Mouse (Mus musculus): ENCODE data around the gene Osgin1.

Gene Osgin1

DNA sequence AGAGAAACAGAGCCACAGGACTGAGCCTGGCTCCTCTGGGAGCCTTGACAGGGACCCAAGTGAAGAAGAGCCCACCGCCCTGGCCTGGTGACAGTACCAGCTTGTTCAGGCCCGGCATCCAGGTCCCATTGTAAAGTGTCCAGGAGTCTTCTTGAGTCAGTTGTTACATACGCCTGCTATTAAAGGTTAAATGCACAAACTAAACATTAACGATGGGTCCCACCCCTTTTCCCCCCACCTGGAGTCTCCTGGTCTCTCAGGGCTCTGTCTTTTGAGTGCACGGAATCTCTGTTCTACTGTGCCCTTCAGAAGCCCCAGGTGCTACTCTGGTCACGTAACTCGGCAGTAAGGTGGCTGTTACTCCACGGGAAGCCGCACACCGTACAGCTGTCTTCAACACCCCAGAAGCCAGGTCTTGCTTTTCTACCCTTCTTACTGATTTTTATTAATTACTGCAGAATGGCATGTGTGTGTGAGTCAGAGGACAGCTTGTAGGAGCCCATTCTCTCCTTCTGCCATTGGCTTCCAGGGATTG, 9.7 kb upstream of the Osgin1 start:
- DNase-seq (ENCODE audit: low spot score) = no peak

DNA sequence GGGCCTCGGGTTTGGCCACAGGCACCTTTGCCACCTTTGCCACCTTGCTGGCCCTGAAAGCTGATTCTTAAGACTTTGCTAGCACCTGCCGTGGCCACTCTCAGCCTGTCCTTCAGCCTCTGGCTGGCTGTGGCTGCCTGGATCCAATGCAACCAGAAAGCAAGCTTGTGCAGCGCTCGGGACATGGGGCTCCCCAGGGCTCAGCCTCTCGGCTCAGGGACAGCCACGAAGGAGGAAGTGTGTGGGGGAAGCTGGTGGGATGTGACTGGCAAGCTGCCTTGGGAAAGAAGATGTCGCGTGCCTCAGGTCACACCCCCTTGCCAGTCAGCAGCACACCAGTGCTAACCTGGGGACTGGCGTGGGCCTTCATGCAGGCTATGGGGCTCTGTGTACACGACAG, 9.2 kb upstream of the Osgin1 start:
- DNase-seq (ENCODE audit: low spot score) = no peak

DNA sequence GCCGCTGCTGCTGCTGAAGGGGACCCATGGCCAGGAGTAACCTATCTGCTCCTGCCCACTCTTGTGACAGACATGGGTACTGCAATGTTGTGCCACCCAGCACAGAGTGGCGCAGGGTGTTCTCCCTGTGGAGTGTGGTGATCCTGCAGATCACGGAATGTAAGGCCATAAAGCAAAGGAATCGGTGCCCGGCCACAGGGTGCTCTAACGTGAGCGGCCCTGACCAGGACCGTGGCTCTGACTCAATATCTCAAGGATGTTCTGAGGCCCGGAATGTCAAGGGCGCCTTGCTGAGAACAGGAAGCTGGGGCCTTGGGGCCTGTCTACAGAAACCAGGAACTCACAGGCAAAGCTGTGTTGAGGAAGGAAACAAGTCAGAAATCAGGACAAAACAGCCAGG, 8.4 kb upstream of the Osgin1 start:
- DNase-seq (ENCODE audit: low spot score) = no peak

DNA sequence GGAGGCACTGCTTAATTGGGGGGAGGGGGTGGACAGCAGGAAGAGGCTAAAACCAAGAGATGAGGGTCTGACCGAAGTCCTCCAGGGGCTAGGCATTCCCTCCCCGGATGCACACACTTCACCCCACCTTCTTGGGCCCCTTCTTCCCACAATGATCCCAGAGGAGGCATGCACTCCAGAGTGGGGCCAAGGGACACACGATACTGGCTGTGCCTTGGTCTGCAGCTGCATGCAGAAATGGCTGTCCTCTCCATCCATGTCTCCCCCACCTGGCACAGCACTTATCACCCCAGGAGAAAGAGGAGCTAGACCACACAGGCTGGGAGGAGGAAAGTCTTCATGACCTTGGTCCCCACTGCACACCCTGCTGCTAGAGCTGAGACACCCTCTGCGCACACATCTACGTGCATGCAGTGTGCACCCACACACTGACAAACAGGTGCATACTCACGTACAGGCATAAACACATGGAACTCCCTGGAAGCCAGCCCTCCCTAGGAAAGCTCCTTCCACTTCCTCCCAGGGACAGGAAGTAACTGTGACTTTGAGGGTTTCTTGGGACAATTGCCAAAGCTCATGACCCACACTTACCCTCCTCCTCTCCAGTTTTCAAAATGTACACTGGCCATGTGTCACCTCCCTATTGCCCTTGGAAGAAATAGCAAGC, 7.7 kb upstream of the Osgin1 start:
- no peak for DNase-seq (ENCODE audit: low spot score)

DNA sequence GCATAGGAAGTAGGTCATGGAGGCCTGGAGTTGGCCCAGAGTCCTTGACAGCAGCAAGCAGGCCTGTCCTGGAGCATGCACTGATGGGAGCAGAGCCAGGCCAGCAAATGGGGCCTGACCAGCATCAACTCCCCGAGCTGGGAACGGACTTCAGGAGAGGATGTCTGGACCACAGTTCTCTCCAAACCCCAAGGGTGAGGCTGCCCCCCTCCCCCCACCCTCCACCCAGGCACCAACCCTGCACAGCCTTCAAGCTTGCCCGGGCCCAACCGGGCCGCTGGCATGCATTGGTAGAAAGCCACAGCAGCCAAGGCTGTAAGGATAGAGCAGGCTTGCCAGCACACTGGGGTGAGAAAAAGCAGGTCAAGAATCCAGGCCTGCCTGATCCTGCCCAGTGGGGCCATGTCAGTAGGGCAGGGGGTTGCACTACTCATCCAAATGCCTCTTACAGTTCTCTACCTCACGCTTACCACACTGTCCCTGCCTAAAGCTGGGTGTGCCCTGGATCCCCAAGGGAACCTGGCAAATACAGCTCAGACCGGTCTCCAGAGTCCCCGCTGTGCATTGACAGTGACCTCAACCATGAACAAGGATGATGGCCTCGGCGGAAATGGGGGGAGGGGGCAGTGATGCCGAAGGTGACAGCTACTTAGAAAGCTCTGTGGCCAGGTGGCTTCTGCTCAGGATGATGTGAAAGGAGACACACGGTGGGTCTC, 6.1 kb upstream of the Osgin1 start:
- DNase-seq (ENCODE audit: low spot score) = no peak

DNA sequence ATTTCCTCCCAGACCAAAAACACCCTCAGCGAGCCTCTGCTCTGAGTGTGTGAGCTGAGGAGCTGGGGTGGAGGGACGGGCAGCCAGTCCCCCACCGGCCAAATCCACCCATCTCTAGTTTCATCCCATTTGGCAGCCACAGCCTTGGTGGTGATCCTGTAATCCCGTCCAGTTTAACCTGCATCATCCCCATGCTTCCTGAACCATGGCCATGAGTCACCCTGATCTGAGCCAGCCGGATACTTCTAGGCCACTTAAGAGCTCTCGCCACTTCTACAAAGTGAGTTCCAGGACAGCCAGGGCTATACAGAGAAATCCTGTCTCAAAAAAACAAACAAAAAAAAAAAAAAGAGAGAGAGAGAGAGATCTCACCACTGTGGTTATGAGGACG, 5.6 kb upstream of the Osgin1 start:
- DNase-seq (ENCODE audit: low spot score) = no peak

DNA sequence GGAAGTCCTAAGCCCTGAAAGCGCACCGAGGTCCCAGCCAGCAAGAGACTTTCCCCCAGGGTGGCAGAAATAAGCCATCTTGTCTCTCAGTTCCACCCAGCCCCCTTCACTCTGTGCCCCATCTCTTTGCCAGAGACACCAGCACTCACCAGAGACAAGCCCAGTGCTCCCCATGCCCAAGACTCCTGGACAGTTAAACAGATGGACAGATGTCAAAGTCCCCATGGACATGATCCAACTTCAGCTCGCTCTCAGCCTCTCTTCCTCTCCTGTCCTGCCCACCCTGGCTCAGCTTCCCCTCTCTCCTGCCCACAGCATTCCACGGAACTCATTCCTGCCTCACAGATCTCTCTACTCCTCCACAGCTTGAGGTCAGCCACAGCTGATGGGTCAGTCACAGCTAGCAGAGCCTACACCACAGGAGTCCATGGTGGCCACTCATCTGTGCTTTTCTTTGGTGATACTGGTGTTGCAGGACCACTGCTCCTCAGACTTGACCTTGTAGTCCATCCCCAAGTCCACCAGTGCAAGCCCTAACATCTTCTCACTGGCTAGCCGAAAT, 5.1 kb upstream of the Osgin1 start:
- DNase-seq (ENCODE audit: low spot score) = no peak

DNA sequence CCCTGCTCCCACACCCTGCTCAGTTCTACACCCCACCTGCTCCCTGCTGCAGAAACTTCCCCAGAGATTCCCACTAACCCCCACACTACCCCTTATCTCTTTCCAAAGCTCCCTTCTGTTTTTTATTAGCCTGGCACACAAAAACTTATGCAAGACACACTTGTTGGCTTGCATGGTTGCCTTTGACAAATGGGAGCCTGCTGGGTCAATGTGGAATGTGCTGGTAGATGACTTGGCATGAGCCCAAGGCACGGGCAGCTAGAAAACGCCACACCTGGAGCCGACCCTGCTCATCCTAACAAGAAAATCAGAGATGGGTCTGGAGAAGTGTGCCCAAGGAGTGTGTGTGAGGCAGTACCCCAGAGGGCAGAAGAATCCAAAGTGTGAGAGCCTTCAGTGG, 4.4 kb upstream of the Osgin1 start:
- no peak for DNase-seq (ENCODE audit: low spot score)

DNA sequence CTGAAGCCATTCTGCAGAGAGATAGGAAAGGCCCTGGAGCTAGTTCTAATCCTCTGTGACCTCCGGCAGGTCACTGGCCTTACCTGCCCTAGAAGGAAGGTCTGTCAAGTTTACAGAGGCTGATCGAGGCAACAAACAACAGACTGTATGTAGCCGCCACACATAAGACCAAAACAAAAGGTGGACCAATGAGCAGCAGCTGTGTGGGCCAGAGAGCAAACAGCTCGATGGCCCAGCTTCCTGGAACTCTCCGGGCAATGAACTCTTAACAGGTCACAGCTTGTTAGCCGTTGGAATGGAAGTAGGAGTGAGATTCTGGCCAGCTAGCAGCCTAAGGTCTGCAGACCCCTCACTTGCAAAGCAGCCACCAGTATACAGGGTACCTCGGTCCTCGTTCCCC, 3.7 kb upstream of the Osgin1 start:
- no peak for DNase-seq (ENCODE audit: low spot score)

DNA sequence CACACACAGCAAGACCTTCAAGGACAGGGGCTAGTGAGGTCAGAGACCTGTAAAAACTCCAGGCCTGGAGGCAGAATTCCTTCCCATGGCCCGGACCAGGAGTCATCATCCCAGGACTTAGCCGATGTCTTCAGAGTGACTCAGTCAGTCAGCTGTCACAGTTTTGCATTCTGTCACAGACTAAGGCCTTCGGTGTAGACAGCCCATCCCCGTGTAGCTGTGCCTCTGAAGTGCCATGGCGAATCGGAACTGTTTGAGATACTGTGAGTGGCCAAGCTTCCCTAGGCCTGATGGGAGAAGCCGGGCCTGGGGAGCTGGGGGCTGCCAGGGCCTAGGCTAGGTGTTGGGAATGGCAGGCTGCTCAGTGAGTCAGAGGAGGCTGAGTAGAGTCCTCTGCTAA, 3.2 kb upstream of the Osgin1 start:
- no peak for DNase-seq (ENCODE audit: low spot score)

DNA sequence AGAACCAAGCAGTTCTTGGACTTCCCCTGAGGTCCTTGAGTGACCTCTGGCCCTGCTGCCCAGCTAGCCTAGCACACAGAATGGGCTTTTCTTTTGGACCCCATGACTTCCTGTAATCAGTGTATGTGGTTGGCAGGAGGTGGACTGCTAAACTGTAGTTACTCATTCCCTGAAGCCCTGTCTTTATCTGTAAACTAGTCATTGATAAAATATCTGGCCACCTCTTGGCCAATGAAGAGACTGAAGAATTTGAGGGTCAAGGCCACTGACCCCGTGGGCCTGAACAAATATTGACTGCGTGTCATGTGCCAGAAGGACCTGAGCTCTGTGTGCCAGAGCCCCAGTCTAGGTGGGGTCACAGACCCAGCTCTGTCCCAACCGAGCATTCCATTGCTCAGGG, 1.6 kb upstream of the Osgin1 start:
- no peak for DNase-seq (ENCODE audit: low spot score)

DNA sequence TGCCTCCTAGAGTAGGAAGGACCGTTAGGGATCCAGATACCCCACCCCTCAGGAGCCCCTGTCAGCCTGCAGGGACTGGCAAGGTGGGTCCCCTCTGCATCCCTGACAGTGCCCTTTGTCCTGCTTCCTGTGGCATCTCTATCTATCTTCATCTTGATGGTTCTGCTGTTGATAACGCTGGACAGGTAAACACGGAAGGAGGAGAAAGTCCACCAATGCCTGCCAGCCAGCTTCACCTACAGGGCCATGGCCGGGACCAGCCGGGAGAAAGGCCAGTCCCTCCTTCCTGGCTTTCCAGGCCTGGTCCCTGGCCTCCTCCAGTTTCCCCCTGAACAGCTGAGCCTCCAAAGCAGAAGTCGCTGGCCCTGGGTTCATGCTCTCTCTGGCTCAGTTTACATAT, 645 bp downstream of the Osgin1 start:
- DNase-seq (ENCODE audit: low spot score) = no peak

DNA sequence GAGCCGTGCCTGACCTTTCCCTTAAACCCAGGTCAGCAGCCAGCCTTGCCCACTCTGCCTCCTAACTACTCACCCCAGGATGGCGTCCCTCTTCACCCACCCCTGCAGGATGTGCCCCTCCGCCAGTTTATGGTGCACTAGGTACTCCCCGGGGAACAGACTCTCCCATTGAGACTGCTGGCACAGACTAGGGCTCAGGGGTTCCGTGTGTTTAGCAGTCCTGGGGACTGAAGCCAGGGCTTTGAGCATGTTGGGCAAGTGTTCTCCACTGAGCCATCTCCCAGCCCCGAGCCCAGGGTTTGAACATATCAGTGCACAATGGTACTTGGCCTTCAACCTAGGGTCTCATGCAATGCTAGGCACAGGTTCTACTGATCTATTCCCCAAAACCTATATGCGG, 1.6 kb downstream of the Osgin1 start:
- DNase-seq (ENCODE audit: low spot score) = no peak

DNA sequence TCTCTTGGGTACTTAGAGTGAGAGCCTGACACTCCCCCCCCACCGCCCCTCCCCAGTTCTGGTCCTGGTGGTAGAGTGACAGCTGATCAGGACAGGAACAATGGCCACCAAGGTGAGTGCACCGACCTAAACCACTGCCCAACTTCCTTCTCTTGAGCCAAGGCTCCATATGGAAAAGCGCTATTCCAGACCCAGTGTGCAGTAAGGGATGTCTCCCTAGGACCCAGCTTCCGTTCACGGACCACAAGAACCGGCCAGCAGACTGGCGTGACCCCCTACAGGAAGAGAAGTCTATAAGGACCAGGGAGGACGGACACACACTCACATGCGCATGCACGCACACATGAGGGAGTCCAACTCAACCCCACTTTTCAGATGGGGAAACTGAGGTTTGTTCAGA, 2.4 kb downstream of the Osgin1 start:
- DNase-seq (ENCODE audit: low spot score) = no peak

DNA sequence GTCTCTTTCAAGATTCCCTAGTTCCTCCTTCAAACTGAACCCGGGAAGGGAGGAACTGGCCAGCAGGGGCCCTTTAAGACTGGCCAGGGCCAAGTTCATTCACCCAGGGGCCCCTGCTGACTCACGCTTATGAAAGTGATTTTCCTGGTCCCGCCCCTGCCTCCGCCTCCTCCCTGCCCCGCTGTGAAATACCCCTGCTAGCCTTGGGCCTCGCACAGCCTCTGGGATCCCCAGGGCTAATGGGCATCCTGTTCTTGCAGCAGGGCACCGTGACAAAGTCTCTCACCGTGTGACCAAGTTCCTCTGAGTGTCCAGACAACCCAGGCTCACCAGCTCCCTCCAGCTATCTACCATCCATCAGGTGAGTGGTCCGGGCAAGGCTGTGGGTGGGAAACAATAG, 3.0 kb downstream of the Osgin1 start:
- no peak for DNase-seq (ENCODE audit: low spot score)

DNA sequence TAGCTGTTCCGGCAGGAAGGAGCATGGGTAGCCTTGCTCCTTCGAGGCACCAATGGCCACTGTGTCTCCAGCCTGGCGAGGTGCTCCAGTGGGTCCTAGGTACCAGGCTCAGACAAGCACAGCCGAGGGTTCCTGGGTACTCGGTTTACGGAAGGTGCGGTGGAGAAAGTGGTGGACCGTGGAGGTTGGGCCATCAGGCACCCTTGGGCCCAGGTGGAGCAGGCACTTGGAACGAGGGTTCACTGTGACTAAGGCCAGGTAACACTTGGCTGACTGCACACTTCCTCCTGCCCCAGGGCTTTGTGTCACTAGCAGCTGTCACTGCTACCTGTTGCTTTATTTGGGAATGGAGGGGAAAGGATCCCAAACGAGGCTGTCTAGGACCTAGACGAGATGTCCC, 3.6 kb downstream of the Osgin1 start:
- DNase-seq (ENCODE audit: low spot score) = no peak

DNA sequence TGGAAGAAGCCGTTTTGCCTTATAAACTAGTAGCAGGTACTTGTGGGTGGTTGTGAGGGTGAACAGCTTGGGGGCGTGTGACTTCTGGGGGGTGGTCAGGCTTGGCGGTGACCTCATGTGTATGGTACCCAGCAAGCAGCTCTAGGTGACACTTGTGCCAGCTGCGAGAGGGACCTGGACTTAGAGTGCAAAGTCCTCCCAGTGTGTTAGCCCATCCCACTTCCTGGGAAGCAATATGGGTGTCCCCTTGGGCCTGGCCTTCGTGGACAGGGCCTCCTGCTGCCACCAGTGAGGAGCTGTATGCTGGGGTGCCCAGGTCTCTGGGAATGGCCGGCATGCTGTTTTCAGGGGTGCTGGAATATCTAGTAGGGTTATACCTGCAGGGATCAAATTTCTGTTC, 5.0 kb downstream of the Osgin1 start:
- DNase-seq (ENCODE audit: low spot score) = no peak

DNA sequence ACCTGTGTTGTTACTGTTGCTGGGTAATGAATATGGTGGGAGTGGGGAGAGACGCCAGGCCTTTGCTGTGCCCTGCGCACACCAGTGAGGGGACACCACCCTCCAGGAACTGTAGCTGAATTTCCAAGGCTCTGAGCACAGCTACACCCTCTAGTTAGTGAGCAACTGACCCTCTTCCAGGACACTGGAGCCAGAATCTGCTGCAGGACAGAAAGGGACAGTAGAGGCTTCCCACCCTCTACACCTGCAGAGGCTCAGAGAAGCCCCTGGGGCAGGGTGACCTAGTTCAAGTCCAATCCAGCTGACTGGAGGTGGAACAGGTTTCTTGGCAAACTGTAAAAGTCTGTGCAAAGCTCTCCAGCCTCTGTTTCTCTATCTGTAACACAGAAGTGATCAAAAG, 5.5 kb downstream of the Osgin1 start:
- no peak for DNase-seq (ENCODE audit: low spot score)

DNA sequence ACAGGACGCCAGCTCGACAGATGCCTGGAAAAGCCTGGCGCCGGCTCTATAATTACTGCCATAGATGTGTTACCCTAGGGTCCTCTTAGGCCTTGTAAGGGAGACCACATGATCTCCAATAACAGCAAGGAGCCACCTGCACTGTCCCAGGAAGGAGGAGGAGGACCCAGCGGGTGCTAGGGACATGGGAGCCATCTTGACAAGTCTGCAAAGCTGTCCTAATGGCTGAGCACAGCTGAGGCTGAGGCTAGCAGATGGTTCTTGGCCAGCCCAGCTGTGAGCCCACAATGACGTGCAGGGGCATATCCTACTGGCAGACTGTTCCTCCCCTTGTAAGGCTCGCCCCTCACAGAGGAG, 5.9 kb downstream of the Osgin1 start:
- DNase-seq (ENCODE audit: low spot score) = no peak

DNA sequence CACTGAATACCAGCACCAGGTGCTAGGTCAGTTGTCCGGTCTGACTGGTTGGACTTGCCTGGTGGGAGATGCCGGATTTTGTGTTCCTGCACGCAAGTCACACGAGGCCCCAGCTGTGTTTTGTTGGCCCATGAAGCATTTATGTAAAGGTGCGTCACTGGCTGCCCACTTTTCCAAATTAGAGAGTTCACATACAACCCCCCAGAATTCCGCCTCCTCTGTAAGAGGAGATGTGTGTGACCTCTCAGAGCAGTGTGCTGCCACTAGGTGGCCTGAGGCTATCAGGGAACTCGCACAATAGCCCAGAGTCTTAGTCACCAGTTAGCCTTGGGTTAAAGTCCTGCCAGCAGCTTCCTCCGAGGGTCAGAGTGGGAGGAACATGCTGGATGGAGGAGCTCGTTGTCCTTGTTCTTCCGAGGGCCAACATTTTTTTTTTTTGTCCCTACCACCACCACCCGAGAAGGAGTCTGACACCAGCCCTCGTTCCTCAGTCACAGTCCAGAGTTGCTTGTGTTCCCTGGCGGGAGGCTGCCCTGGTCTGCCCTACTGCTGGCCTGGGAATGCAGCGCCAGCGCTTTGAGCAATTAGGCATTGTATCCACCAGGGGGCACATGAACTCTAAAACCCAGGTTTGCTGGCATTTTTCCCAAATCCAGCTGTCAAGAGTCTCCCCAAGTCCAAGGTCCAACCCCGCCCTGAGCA, 6.5 kb downstream of the Osgin1 start:
- no peak for DNase-seq (ENCODE audit: low spot score)

DNA sequence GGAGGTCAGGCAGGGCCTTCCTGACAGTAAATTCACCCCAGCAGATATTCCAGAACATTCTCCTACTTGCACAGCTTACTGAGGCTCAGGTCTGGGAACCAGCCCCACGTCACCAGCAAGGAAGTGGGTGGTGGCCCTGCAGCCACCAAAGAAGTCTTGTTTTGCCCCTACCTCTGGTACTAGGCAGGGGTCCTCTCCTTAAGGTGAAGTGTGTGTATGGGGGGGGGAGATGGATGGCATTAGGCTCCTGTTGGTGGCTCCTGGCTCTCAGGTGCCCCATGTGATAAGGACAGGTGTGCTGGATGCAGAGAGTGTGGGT, 7.0 kb downstream of the Osgin1 start:
- DNase-seq (ENCODE audit: low spot score) = no peak

DNA sequence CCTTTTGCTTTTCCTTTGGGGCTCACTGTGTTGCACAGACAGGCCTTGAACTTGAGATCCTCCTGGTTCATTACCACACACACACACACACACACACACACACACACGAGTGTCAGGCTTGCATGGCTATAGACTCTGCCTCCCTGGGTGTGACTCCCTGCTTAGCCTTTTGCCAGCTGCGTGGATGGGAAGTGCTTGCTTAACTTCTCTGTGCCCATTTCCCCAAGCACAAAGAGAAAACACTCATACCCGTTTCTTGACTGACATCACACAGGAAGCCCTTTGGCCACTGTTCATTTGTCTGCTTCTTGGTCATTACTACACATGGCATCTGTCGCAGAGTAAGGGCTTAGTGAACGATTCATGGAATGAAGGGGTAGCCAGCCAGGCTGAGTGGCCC, 8.1 kb downstream of the Osgin1 start:
- no peak for DNase-seq (ENCODE audit: low spot score)

DNA sequence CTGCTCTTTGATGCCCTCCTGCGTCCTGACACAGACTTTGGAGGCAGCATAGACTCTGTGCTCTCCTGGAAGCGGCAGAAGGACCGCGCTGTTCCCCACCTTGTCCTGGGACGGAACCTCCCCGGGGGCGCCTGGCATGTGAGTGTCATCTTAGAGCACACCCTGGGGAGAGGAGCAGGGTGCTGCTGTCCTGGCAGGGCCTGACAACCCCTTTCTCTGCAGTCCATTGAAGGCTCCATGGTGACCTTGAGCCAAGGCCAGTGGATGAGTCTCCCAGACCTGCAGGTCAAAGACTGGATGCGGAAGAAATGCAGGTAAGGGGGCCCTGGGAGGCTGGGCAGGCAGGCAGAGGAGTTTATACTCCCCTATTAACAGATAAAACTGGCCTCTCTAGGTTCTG, 9.0 kb downstream of the Osgin1 start:
- DNase-seq (ENCODE audit: low spot score) = no peak
